Mouse (Mus musculus) intestine, postnatal 0 days (tissue): ENCODE results near the gene Ccdc97. TPM values are rescaled to one million over a fixed set of nuclear protein-coding genes. Genes with fewer than 3 reads are reported as not detected.

Experiments used
- ATAC-seq: fragments of 200-750 bp; cut with Nextera tagmentation; 2 replicates; pipeline ENCODE4 v1.8.0; 2017; ENCODE audit warnings: mild to moderate bottlenecking, moderate TSS enrichment, moderate library complexity
- H3K27ac ChIP-seq: fragments of 300-500 bp; sonication (generic); 2 replicates; pipeline ENCODE4 v1.5.1; 2014; ENCODE audit warnings: mild to moderate bottlenecking, low read depth, low read length, moderate library complexity
- H3K27me3 ChIP-seq: fragments of 300-500 bp; sonication (generic); replicated peaks from 2 replicates; pipeline ENCODE4 v1.6.1; 2014; ENCODE audit warnings: low read length, mixed read lengths; ENCODE audit not compliant: control insufficient read depth, insufficient read depth
- H3K36me3 ChIP-seq: fragments of 300-500 bp; sonication (generic); 2 replicates; pipeline ENCODE4 v1.6.1; 2014; ENCODE audit warnings: mild to moderate bottlenecking, moderate library complexity; ENCODE audit not compliant: control insufficient read depth, insufficient read depth
- H3K4me1 ChIP-seq: fragments of 300-500 bp; sonication (generic); replicated peaks from 2 replicates; pipeline ENCODE4 v1.6.1; 2014; ENCODE audit warnings: antibody characterized with exemption, low read length, mixed read lengths; ENCODE audit not compliant: control insufficient read depth, insufficient read depth
- H3K4me2 ChIP-seq: fragments of 300-500 bp; sonication (generic); replicated peaks from 2 replicates; pipeline ENCODE4 v1.6.1; 2014; ENCODE audit warnings: low read depth, mild to moderate bottlenecking, moderate library complexity
- H3K4me3 ChIP-seq: fragments of 300-500 bp; sonication (generic); 2 replicates; pipeline ENCODE4 v1.5.1; 2014; ENCODE audit warnings: low read depth, low read length
- H3K9ac ChIP-seq: fragments of 300-500 bp; sonication (generic); 2 replicates; pipeline ENCODE4 v1.6.1; 2014; ENCODE audit warnings: mild to moderate bottlenecking, low read depth, low read length
- H3K9me3 ChIP-seq: fragments of 300-500 bp; sonication (generic); 2 replicates; pipeline ENCODE4 v1.6.1; 2016; ENCODE audit warnings: mixed run types; ENCODE audit not compliant: control insufficient read depth
- CTCF ChIP-seq: sonication (generic); IDR thresholded peaks from 2 replicates; pipeline ENCODE4 v1.5.1; 2016; ENCODE audit warnings: low read depth, mild to moderate bottlenecking, control low read depth, antibody characterized with exemption, moderate library complexity
- WGBS: fragments of 180-500 bp; shearing (Covaris S2); extraction: QIAGEN DNeasy Blood & Tissue Kit; methylation state at CpG from one replicate; pipeline ENCODE4 v1.1.7; 2014; 5-methylcytosine and 5-hydroxymethylcytosine counted together
- polyA plus RNA-seq: library from polyadenylated mRNA; unstranded; fragments of >200 nt; fragmentation: Nextera tagmentation; extraction: Ambion mirVana; gene quantifications from 2 replicates; pipeline ENCODE4 v1.2.1, GENCODE M21; 2015

Gene Ccdc97
- polyA plus RNA-seq, 1 experiment from 2014 or later = 16.5 TPM

- 91% methylated on average over 7 of the region's 7 CpGs for WGBS
- Histone ChIP-seq H3K9ac (no peak overlapping the region), H3K4me1 (0 out of 2 replicates have a peak, but pooled peaks cover 6% of the 10 kb centered on the region), H3K36me3 (no peaks in the 10 kb centered on the region), H3K4me2 (no peak overlapping the region), H3K27ac (no peak overlapping the region), H3K27me3 (peaks cover 19% of the 10 kb centered on the region), H3K9me3 (no peaks in the 10 kb centered on the region), H3K4me3 (no peak overlapping the region)
- no peak for ATAC-seq
- TF ChIP-seq CTCF = no peak
Measured at GRCm38 (mm10) chr7:25677013-25677412, 41.9 kb downstream of the Ccdc97 start.

DNA sequence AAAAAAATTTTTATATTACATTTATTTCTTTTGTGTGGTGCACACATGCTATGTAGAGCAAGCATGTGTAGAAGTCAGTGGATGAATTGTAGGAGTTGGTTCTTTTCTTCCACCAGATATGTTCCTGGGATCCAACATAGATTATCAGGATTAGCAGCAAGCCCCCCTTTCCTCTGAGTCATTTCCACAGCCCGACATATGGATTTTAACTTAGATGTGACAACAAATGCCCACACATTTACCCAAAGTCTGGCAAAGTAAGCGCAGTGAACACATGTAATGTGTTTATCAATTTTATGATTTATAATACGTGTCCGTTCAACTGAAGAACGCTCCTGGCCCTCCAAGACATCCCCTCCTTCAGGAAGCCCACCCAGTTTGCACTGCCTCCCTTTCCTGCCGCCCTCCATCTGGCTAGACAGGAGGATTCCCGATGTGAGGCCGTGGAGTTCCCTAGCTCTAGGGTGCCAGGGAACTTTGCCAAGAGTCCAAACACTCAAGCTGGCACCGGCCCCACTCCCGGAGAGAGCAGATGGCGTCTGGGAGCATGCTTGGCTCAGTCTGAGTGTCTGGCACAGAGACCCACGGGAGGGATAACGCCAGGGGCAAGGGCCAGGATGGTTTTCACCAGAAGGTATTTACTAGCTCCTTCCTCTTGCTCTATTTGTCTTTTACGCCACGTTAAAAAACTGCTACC lies 42.7 kb downstream of the Ccdc97 start:
- Histone ChIP-seq H3K27ac (no peak overlapping the region), H3K4me2 (no peak overlapping the region), H3K9ac (no peak overlapping the region), H3K9me3 (no peaks in the 10 kb centered on the region), H3K27me3 (peaks cover 19% of the 10 kb centered on the region), H3K4me1 (0 out of 2 replicates have a peak, but pooled peaks cover 6% of the 10 kb centered on the region), H3K4me3 (no peak overlapping the region), H3K36me3 (no peaks in the 10 kb centered on the region)
- no peak for ATAC-seq
- no peak for TF ChIP-seq CTCF
- WGBS = 54% methylated on average over 15 of the region's 15 CpGs

DNA sequence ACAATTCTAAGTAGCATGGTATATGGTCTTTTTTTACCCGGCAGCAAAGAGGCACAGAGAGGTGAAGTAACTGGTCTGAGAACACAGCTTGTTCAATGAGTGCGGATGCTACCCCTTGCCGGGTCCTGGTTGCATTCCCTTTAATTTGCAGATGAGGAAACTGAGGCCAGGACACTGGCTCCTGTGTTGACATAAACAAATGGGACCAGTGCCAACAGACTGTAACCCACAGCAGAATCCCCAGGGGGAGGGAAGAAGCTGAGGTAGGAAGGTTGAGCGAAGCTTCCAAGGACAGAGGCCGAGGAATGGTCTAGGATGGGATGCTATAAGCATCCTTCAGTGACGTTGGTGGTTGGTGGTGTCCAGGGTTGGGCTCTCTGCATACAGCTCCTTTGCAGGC lies 43.5 kb downstream of the Ccdc97 start:
- Histone ChIP-seq H3K27me3 (peaks cover 19% of the 10 kb centered on the region), H3K9me3 (no peaks in the 10 kb centered on the region), H3K27ac (no peak overlapping the region), H3K4me2 (no peak overlapping the region), H3K4me3 (peak overlapping the region; percentile 34), H3K36me3 (no peaks in the 10 kb centered on the region; the same call in 1 of the 2 replicates), H3K9ac (no peak overlapping the region), H3K4me1 (0 out of 2 replicates have a peak, but pooled peaks cover 6% of the 10 kb centered on the region)
- 45% methylated on average over 6 of the region's 6 CpGs for WGBS
- no peak for TF ChIP-seq CTCF
- ATAC-seq = no peak

- H3K27ac ChIP-seq = no peak within 1 kb of the TSS
- peaks cover 19% of the 10 kb centered on the region for H3K27me3 ChIP-seq
- no peaks in the 10 kb centered on the region; the same call in 1 of the 2 replicates for H3K36me3 ChIP-seq
- no peak within 1 kb of the TSS for H3K9ac ChIP-seq
- no peaks in the 10 kb centered on the region for H3K9me3 ChIP-seq
- H3K4me2 ChIP-seq = peak within 1 kb of the TSS; percentile 59
- 3% methylated on average over 29 of the region's 29 CpGs for WGBS
- no peak for ATAC-seq
- TF ChIP-seq CTCF = no peak
- H3K4me3 ChIP-seq = peak within 1 kb of the TSS; percentile 34
- 0 out of 2 replicates have a peak, but pooled peaks cover 3% of the 10 kb centered on the region for H3K4me1 ChIP-seq
Measured at GRCm38 (mm10) chr7:25674719-25675300, 44.1 kb downstream of the Ccdc97 start, which contains the start of gene Tmem91. Gene Tmem91 (minus strand): TSS chr7:25675166.

GRCm38 (mm10) chr7:25674297-25674696 lies 44.6 kb downstream of the Ccdc97 start:
- peak overlapping the region; percentile 34 for H3K4me3 ChIP-seq

DNA sequence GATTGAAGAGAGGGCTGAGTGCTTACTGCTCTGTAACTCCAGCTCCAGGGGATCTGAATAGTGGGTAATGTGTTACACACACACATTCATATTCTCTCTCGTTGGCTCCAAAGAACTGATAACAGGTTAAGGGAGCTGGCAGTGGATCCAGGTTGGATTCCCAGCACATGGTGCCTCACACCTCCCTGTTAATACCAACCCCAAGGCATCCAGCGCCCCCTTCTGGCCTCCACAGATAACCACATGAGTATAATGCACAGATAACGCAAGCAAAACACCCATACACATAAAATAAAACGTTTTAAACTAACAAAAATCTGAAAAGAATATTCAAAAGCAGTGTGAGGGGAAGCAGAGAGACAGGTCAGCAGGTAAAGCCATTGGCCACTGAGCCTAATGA lies 46.4 kb downstream of the Ccdc97 start:
- Histone ChIP-seq H3K9ac (no peak overlapping the region), H3K4me3 (no peak overlapping the region), H3K27ac (no peak overlapping the region), H3K9me3 (no peaks in the 10 kb centered on the region), H3K4me2 (no peak overlapping the region), H3K27me3 (peaks cover 19% of the 10 kb centered on the region), H3K4me1 (0 out of 2 replicates have a peak, but pooled peaks cover 3% of the 10 kb centered on the region), H3K36me3 (peaks cover 13% of the 10 kb centered on the region; the same call in 1 of the 2 replicates)
- no peak for ATAC-seq
- 47% methylated on average over 4 of the region's 4 CpGs for WGBS
- peak; percentile 42; the same call in 1 of the 2 replicates for TF ChIP-seq CTCF

More at GRCm38 (mm10) chr7:25674297-25674696, 44.6 kb downstream of the Ccdc97 start:
- ATAC-seq = no peak
- 22% methylated on average over 9 of the region's 9 CpGs for WGBS
- H3K27ac ChIP-seq = no peak overlapping the region
- no peaks in the 10 kb centered on the region; the same call in 1 of the 2 replicates for H3K36me3 ChIP-seq
- peaks cover 19% of the 10 kb centered on the region for H3K27me3 ChIP-seq
- 0 out of 2 replicates have a peak, but pooled peaks cover 3% of the 10 kb centered on the region for H3K4me1 ChIP-seq
- no peak for TF ChIP-seq CTCF
- H3K4me2 ChIP-seq = no peak overlapping the region
- no peaks in the 10 kb centered on the region for H3K9me3 ChIP-seq
- H3K9ac ChIP-seq = no peak overlapping the region
